20 mouse cellular contexts compared by ENCODE assay signal in the genomic region with DNA sequence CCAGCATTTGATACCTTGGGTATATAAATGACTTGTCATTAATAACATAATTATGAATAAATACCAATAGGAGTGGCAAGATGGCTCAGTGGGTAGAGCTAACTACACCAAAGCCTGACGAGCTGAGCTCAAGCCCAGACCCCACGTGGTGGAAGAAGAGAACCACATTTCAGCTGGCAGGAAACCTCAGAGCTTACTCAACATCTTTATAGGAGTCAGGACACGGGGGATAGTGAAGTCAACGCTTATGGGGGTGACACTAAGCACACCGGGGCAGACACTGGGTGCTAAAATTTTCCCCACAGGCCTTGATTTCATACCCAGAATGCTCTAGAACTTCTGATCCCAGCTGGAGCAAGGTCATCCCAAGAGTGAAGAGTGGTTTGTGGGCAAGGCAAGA.
A peak's percentile ranks its signal among the peaks of the same experiment; 100 is the strongest.
DNase-seq lines count a peak whose midpoint lies in the region; ATAC-seq and TF ChIP-seq lines count a peak whose summit lies in the region.
"Had no signal": no experiment of that assay in that cellular context is flagged by ENCODE, and none has a peak within 500 bp of the region (broad histone marks: within the 10 kb centered on the region; RNA-seq: fewer than 3 reads in every experiment).

No protein-coding gene starts in this region.

- H3K4me3 ChIP-seq in intestine, postnatal 0 days (ENCODE audit: low read depth, low read length) = no peak overlapping the region
- H3K4me3 ChIP-seq: embryonic facial prominence, embryonic 12.5 days; forebrain, embryonic 15.5 days; heart, adult 2 months; hindbrain, embryonic 12.5 days had no signal

- peak; percentile 78 for ATAC-seq in common myeloid progenitor, adult 5-6 weeks (replicated peaks; ENCODE audit: low read depth, poor library complexity, severe bottlenecking)
- no peak for ATAC-seq in intestine, postnatal 0 days
- ATAC-seq: forebrain, embryonic 15.5 days; hindbrain, postnatal 0 days had no signal

- H3K36me3 ChIP-seq in intestine, postnatal 0 days (ENCODE audit: control insufficient read depth, insufficient read depth) = no peaks in the 10 kb centered on the region
- H3K36me3 ChIP-seq: embryonic facial prominence, embryonic 12.5 days; forebrain, embryonic 15.5 days; hindbrain, embryonic 12.5 days had no signal

- WGBS in intestine, postnatal 0 days = 77% methylated on average over 5 of the region's 5 CpGs

- intact Hi-C loops in left cerebral cortex, postnatal 36 days (cut with DNase I) = no loop called here

- TF ChIP-seq CTCF in intestine, postnatal 0 days (IDR thresholded peaks at IDR 0.05; ENCODE audit: low read depth) = no peak

- peak; percentile 77 for DNase-seq in 416B (ENCODE audit: low read depth)
- DNase-seq in thymus, adult 18-20 months = peak; percentile 21 to 47
- peak; percentile 64 for DNase-seq in thymus, postnatal 14 days
- DNase-seq in adrenal gland, postnatal 25 days = no peak
- no peak for DNase-seq in cerebellum, adult 9-10 months
- DNase-seq in left cerebral cortex, postnatal 36 days (ENCODE audit: low spot score in 2 of 2) = no peak
- DNase-seq: adrenal gland, postnatal 14 days; cerebellum, adult 2 months; cerebellum, postnatal 14 days; gastrocnemius, postnatal 10 days; heart, adult 2 months; heart, postnatal 36 days had no signal

- H3K4me1 ChIP-seq in intestine, postnatal 0 days (replicated peaks; ENCODE audit: control insufficient read depth, insufficient read depth, low read length) = no peaks in the 10 kb centered on the region
- H3K4me1 ChIP-seq: forebrain, embryonic 15.5 days; hindbrain, embryonic 12.5 days had no signal

- no peaks in the 10 kb centered on the region for H3K27me3 ChIP-seq in intestine, postnatal 0 days (replicated peaks; ENCODE audit: control insufficient read depth, insufficient read depth, low read length)
- H3K27me3 ChIP-seq: CH12.LX; embryonic facial prominence, embryonic 12.5 days; forebrain, embryonic 15.5 days; hindbrain, embryonic 12.5 days had no signal

- H3K9me3 ChIP-seq in intestine, postnatal 0 days (ENCODE audit: control insufficient read depth) = no peaks in the 10 kb centered on the region
- H3K9me3 ChIP-seq: embryonic facial prominence, embryonic 12.5 days; forebrain, embryonic 15.5 days; hindbrain, embryonic 12.5 days had no signal

- no peak overlapping the region for H3K27ac ChIP-seq in intestine, postnatal 0 days (ENCODE audit: low read depth, low read length)
- H3K27ac ChIP-seq: embryonic facial prominence, embryonic 12.5 days; forebrain, embryonic 15.5 days; heart, adult 2 months; hindbrain, embryonic 12.5 days; hindbrain, postnatal 0 days had no signal

- H3K9ac ChIP-seq in intestine, postnatal 0 days (ENCODE audit: low read depth, low read length) = no peak overlapping the region
- H3K9ac ChIP-seq: embryonic facial prominence, embryonic 12.5 days; forebrain, embryonic 15.5 days; hindbrain, embryonic 12.5 days had no signal

- no peak overlapping the region for H3K4me2 ChIP-seq in intestine, postnatal 0 days (replicated peaks; ENCODE audit: low read depth)
- H3K4me2 ChIP-seq: embryonic facial prominence, embryonic 12.5 days; forebrain, embryonic 15.5 days; heart, embryonic 11.5 days; hindbrain, embryonic 12.5 days had no signal

Comparison
In these comparisons a context has a peak if more than half of its experiments do, and no peak if none do; other contexts are left out.
1. DNase-seq: peak in 416B (single experiment), thymus, adult 18-20 months (2 of 2) and thymus, postnatal 14 days (single experiment); none in adrenal gland, postnatal 25 days (single experiment), cerebellum, adult 9-10 months (single experiment) and left cerebral cortex, postnatal 36 days (0 of 2).